Mouse (Mus musculus) natural killer cell, adult 2 months (primary cell): ENCODE measurements around the gene Ugt1a6b.

Experiments used
- DNase-seq, 2 experiments: peaks; one replicate each; pipeline ENCODE4 v3.0.0; 2022; ENCODE audit warnings: low spot score in 2 of 2

Gene Ugt1a6b

GRCm38 (mm10) chr1:88240072-88240471 is 137.0 kb downstream of the Ugt1a6b start:
- no peak for DNase-seq

DNA sequence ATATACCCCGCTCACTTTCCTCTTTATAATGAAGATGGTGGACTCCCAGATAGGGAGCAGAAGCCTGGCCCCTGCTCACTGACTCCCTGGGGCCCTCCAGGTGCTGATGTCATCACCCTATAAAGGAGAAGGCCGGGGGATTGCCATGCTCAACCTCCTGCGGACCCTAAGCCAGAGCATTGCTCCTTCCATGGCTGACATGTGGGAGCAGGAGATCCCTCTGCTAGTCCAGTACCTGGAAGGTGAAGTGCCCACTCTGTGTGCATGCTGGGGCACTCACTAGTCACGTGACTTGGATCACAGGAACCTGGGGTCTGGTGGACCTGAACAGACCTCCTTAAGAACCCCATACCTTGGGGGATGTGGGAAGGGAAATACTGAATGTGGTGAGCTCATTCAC is 137.5 kb downstream of the Ugt1a6b start:
- no peak for DNase-seq

DNA sequence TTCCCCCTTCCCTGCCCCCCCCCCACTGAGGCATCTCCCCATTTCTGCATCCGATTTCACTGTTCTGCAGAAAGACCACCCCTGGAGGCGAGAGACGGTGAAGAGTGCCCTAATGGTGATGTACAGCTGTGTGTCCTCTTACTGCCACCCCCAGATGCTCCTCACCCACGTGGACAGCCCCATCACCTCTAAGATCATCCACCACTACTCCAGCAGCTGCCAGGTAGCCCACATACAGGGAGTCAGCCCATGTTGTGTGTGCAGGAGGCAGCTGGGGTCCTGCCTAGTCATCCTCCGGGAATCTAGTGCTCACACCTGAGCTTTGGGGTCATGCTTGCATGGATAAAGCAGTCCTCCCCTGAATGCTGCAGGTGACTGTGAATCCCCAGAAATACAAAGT is 140.8 kb downstream of the Ugt1a6b start:
- no peak for DNase-seq

GRCm38 (mm10) chr1:88245881-88246280 is 142.8 kb downstream of the Ugt1a6b start:
- DNase-seq: no peak

DNA sequence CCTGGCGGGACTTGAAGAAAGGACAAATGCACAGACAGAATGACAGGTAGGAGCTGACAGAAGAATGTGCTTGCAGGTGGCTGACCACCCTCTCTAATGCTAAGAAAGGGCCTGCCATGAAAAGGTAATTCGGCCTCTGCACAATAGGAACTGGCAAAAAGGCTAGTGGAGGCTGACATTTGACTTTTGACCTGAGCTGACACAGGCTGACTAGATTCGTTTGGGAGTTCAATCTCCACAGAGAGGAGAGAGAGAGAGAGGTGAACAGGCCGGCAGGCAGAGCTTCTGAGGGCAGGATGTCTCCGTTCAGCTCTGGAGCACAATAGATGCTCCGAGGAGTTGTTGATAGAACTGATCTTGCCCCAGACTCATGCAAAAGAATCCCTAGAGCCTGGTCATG is 143.3 kb downstream of the Ugt1a6b start:
- no peak for DNase-seq

GRCm38 (mm10) chr1:88247660-88248059 is 144.6 kb downstream of the Ugt1a6b start:
- no peak for DNase-seq

GRCm38 (mm10) chr1:88248658-88249057 is 145.6 kb downstream of the Ugt1a6b start:
- DNase-seq: no peak

DNA sequence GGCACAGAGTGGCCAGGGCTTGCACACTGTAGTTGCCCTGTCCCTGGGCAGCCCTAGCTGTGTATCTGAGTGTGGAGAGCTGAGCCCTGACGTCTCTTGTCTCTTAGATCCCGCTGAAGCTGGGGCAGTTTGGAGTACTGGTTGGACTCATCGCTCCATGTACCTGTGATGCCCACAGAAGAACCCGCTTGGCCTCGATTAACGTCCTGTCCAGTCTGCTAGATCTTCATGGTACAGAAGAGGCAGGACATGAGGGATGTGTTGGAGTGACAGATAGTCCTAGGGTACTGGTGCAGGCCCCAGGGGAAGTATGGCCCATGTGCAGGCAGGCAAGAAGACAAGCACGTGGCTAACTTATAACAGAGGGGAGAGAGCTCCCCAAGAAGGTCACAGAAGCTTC is 146.5 kb downstream of the Ugt1a6b start:
- DNase-seq: no peak

- no peak for DNase-seq
Measured at GRCm38 (mm10) chr1:88250023-88250422, 147.0 kb downstream of the Ugt1a6b start.

DNA sequence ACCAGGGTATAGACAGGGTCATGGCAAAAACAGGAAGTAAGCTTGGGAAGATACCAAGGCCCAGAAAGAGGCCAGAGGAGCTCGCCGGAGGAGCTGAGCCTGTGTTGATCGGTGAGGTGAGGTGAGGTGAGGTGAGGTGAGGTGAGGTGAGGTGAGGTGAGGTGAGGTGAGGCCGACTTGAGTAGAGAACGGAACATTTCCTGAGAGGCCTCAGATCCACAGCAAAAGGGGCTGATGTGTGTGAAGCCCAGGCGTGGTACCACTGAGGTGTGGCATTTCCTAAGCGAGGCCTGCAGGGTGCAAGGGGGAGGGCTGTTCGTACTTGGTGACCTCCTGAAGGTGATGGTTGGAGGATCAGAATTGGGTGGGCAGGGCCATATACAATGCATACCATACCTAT is 150.1 kb downstream of the Ugt1a6b start:
- DNase-seq: no peak

DNA sequence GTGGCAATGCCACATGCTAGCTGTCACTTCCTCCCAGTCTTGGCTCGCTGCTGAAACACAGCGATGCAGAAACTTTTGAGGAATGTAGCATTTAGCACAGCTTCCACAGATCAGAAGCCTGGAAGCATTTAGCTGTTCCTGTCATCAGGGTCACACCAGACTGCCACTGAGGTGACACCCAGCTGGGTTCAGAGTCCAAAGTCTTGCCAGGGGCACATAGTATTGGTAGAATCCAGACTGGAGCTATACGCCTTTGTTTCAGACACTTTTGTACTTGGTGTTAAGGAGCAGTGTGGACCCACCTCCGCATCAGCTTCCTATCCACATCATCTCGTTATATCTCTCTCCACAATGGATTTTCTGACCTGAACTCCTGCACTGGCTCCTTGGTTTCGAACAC is 150.5 kb downstream of the Ugt1a6b start:
- DNase-seq: no peak

DNA sequence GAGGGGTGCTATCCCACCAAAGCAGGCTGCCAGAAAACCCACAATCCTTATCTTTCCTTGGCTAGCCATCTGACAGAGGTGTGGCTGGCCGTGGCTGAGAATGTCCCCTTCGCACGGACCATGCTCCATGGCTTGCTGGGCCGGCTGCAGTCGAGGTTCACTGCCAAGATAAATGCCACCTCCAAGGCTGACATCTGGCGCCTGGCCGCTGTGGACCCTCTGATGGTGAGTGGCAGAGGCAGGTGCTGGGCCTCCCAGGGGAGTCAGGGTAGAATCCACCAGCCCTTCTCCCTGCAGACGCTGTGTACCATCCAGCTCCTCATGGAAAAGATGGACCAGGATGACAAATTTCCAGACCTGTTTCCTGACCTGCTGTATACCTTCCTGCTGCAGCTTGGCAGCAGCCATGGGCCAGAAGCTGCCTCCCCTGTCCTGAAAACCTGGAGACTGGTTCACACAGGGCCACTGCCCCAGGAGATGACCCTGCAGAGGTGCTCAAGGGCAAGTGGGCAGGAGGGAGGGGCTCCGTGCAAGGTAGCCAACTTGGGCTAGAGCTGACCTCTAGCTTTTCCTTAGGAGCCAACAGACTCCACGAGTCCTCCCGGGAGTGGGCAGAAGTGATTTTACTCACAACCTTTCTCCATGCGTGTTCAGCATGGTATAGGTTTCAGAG is 151.9 kb downstream of the Ugt1a6b start:
- DNase-seq: no peak

DNA sequence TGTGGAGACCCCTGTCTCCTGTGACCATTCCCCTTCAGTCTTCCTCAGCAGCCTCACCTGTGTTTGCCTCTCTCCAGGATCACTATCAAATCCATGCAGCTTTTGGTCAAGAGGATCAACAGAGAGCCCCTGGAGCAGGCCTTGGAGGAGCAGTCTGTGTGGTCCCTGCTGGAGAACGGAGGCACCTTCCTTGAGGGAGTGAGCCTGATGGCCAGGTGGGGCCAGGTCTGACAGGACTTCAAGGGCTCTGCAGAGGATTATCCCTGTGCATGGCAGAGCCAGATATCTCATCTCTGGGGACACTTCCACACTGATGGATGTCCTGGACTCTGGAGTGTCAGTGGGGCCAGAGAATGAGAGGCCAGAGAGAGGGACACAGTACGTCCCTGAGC is 152.4 kb downstream of the Ugt1a6b start:
- DNase-seq: no peak

- no peak for DNase-seq
Measured at GRCm38 (mm10) chr1:88255989-88256754, 153.1 kb downstream of the Ugt1a6b start.

- DNase-seq: no peak
Measured at GRCm38 (mm10) chr1:88256886-88257663, 154.0 kb downstream of the Ugt1a6b start.

DNA sequence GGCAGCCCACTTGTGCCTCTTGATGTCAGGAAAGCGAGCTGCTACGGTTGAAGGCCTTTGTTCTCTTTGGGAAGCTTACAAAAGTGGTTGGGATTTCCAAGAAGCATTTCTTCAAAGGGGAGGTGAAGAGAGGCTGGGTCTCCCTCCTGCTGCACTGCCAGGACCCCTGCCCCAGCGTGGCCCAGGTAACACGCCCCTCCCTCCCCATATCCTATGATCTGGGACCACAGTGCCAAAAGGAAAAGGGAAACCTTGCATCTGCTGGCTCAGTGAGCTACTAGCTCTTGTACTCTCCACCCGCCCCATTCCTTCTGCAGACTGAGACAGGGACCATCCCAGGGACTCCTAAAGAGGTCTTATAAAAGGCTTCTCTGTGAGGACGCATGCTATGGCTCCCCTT is 154.6 kb downstream of the Ugt1a6b start:
- no peak for DNase-seq

DNA sequence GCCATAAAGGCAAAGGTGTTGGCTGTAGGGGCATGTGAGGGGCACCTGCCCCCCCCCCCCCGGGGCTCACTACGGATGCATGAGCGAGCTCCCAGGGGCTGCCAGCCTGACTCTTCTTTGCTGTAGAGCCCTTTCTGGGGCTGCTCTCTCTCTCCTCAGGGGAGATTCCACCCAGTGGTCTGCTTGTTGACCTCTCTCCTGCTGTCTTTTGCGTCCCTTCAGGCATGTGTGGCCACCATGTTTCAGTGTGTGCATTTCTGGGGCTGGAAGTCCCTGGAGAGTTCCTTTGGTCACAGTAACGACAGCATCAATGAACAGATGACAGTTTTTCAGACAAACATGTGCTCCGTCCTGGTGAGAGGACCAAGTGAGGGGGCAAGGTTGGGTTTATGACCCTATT is 155.3 kb downstream of the Ugt1a6b start:
- DNase-seq: no peak

- no peak for DNase-seq
Measured at GRCm38 (mm10) chr1:88258881-88259642, 156.0 kb downstream of the Ugt1a6b start.

DNA sequence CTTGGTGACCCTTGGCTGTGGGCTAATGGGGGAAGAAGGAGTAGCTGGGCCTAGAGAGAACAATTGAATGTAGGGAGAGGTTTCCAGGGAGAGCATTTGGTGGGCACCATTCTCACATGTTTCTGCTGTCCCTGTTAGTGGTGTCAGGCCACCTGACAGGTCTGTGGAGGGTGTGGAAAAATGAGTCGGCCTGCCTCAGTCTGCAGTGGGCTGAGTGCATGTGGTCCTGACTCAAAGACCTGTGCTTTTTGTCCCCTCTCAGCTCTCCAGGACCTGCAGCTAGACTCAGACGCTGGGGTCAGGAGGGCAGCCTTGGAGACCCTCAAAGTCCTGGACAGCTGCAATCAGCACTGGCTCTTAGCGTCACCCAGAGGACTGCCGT is 156.6 kb downstream of the Ugt1a6b start:
- no peak for DNase-seq

DNA sequence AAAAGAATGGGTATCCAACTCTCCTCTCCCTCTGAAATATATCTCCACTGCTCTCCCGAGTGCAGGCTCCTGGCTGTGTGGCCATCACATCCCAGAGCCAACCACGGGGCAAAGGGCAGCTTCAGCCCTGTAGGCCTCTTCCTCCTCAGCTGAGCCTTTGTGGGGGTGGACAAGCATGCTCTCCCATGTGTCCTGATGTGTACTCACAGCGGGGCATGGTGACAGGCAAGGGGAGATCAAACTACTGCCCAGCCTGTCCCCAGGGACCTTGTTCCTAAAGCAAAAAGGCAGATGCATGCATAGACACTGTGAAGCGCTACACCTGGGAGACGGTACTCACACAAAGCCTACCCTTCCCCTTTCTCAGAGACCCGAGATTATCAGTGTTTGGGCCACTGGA is 157.1 kb downstream of the Ugt1a6b start:
- DNase-seq: no peak

DNA sequence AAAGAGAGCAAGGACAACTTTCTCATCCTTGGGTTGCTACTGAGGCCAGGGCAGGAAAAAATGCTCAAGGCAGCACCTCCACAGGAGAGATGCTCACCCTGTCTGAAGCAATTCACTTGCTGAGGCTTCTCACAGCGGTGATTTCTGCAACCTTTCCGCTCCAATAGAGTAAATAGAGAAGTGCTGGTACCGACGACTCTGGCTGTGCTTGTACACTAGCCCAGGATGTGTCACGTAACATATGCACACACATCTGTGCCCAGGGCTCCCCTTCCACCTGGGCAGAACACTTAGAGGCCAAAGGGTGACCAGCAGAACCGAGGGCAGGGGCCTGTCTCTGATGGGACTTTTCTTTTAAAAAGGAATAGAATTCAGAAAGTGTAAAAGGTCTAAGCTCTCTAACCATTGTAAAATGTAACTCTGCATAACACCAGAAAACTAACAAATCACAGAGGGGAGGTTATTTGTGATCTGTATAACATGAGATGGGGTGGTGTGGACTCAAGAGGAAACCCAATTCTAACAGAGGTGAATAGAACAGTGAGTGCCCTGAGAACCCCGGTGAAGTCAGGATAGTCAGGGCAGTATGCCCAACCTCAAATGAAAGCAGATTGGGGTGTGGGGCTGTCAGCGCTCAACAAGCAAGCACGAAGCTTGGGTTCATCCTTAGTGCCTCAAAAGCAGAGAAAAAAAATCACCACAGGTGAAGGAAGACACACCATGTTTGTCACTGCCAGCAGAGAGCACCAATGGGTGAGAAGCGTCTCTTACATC is 157.7 kb downstream of the Ugt1a6b start:
- DNase-seq: no peak
